Mouse (Mus musculus): ENCODE measurements around the gene Dlgap4.

DNA sequence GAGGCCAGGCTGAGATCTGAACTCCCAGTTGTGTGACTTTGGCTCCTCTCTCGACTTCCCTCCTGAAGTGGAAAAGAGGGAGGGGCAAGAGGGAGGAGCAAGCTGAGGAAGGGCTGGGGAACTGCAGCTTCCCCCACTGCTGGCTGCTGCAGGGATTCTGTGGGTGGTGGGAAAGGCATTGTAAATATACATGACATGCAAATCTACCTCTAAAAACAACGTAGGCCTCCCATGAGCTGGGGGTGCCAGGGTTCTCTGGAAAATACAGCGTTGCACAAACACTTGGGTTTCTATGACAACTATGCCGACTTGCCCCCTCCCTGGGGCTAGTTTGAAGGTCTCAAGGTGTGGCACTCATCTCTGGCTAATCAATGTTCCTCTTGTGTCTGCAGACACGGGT lies 50.9 kb downstream of the Dlgap4 start:
- TF ChIP-seq CTCF (IDR thresholded peaks at IDR 0.05; ENCODE audit: extremely low read depth, insufficient read length, insufficient replicate concordance, low read depth, low read length) (no peak), POLR2A (IDR thresholded peaks at IDR 0.05; ENCODE audit: low read depth, low read length) (no peak)

Measured in small intestine, adult 2 months (tissue).